Mouse (Mus musculus): Measurements from ENCODE around the gene Dnah17.
A peak's percentile ranks its signal among the peaks of the same experiment; 100 is the strongest.

The Dnah17 gene

DNA sequence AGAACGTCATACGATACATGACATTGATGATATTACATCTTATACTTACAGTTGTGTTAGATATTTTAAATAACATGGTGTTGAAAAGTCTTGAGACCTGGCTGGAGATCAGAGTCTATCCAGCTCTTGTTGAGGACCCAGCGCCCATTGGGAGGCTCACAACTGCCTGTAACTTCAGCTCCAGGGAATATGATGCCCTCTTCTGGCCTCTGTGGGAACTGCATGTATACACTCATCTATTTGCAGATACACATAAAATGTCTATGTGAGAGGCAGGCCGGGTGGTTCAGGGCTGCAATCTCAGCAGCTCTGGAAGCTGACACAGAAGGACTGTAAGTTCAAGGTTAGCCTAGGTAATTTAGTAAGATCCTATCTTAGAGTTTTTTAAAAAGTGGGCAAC is 112.1 kb downstream of the Dnah17 start:
- peak; percentile 31 for DNase-seq (ENCODE audit: low spot score)

DNA sequence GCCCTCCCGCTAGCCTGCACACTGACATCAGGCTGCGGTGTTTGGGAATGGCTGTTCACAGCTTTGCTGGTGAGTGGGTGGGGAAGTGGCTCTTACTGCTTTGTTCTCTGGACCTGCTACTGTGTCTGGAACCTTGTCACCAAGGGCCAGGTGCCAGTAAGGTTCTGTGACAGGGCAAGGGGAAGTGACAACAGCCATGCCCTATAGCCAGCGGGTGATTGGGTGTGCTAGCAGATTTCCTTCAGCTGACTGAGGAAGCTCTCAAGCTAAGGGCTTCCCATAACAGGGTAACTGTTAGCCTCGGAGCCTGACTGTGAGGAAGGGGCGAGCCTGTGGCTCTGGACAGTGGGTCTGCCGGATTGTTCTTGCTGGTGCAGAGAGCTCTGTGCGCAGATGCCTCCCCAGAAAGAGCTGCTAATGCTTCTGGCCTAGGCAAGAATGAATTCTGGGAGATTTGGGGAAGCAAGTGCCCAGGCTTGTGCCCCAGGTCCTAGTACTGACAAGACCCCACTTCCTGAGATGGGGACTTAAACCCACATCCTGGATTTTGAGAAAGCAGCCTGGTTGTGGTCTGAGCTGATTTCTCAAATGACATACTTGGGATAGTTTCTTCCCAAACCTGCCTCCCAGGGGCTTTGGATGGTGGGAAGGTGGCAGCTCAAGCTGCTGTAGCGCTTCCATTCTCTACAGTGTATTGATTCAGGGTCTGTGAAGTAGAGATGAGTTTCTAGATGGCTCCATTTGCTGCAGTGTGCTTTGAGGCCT is 114.9 kb downstream of the Dnah17 start:
- DNase-seq (ENCODE audit: low spot score), result no peak

DNA sequence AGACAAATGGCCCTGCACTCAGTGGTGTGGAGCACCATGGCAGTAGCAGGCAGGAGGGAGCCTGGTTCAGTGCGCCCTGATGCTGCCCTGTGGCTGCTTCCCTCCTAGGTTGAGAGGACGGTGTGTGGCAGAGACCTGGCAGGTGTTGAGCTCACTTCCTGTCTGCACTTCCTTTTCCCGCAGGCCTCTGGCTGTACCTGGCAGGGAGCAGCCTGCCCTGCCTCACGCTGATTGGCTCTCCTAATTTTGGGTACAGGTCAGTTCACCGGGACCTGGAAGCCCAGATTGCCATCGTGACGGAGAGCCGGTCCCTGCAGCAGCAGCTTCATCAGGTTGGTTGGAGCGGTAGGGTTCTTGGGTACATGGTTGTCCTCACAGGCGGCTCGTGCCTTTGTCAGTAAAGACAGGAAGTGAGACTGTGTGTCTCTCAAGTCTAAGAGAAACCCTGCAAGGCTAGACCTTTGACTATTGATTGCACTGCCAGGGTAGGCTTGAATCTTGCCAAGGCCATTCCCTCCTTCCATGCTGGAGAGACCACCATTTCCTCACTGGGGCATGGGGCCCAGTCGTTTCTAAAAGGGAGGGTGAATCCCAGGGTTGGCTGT is 115.9 kb downstream of the Dnah17 start:
- DNase-seq (ENCODE audit: low spot score), result no peak

DNA sequence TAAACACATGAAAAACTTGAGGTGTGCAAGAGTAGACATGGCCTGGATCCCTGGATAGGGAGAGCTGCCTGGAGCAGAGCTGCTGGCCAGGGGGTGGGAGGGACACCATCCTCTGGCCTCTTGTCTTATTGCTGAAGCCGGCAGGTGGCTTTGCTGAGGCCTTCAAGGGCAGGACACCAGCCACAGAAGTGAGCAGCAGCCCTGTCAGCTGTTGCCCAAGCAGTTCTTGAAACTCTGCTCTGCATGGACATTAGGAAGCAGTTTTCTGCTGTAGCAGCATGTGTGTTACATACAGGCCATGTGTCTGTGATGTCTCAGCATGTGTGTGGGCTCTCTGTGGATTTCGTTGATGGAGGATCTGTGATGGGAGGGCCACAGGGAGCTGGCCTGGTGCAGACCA is 117.1 kb downstream of the Dnah17 start:
- no peak for DNase-seq (ENCODE audit: low spot score)

DNA sequence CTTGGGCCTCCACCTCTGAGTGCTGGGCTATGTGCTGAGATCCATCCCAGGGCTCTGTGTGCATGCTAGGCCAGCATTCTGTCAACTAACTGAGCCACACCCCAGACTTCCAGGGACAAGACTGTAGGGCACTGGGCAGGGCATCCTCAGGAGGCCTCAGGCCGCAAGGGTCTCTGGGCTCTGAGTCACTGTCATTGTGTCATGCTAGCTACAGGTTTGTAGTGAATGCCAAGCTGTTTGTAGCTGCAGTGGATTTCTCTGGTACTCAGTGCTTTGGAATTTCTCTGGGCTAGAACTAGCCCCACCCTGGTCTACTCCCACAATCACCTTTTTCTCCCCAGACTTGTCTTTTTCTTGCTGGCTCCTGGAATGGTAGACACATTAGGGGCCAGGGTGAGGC is 117.8 kb downstream of the Dnah17 start:
- DNase-seq (ENCODE audit: low spot score), result no peak

DNA sequence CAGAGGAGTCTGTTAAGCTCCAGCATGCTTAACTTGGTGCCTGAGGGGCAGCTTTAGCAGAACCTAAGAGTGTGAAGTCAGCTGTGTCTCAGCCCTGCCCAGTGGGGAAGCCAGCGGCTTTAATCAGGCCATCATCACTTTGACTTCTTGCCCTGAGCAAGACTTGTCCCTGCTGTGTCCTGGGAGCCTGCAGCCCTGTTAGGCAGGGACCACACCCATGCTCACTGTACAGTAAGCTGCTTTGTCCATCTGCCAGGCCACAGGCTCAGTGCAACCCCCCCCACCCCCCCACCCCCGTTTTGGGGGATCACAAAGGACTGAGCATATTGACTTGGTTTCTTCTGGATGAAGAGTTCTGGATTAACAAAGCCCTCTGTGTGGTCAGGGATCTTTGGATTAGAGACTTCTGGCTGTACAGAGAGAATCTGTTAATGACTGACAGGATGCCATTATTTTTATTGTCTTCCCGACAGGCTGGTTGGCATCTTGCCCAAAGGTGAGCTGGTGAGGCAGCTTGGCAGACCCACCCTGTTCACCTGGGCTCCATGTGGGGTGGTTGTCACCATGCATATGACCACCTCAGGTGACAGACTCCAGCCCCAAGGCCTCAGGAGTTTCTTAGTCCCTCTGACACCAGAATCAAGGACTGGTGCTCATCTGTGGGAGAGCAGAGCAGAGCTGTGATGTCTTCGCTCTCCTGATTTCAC is 120.4 kb downstream of the Dnah17 start:
- no peak for DNase-seq (ENCODE audit: low spot score)

DNA sequence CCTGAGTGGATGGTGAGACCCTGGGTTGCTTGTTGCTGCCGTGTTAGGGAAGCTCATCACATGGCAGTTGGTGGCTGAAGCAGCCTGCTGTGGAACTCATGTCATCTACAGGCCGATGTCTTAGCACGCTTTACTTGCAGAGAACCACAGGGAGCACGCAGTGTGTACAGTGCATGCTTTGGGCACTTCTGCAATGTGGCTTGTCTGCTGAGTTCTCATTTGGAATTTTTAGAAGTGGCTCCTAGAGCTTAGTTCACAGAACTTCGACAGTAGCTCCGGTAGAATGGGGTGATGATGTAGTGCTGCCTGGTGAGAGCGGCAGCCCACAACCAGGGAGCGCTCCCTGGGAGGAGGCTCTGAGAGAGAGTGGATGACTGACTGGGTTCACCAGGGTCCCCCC is 121.6 kb downstream of the Dnah17 start:
- DNase-seq (ENCODE audit: low spot score), result no peak

DNA sequence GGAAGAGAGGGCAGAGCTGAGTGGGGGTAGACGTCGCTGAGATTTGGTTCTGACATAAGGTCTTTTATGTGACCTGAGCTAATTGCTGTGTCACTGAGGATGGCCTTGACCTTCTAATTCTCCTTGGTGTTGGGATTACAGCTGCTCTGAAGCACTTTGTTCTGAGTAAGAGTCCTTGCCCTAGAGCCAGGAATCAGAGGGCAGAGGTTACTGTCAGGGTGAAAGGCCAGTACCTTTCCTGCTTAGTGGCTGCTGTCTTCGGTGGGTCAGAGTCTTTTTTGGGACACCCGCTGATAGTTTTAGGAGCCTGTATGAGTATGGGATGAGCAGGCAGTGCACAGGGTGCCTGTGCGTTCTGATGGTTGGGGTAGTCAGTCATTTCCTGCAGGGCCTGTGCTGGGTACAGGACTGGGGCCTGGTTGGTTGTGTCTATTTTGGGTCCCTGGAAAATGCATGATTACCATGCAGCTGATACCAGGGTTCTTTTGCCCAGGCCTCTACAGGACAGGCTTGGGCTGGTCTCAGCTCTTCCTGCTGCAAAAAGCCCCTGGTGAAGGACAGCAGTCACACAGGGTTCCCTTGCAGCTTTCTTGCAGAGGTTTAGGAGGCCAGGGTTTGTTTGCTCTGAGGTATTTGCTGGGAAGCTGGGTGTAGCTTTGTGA is 122.2 kb downstream of the Dnah17 start:
- DNase-seq (ENCODE audit: low spot score), result peak; percentile 35

DNA sequence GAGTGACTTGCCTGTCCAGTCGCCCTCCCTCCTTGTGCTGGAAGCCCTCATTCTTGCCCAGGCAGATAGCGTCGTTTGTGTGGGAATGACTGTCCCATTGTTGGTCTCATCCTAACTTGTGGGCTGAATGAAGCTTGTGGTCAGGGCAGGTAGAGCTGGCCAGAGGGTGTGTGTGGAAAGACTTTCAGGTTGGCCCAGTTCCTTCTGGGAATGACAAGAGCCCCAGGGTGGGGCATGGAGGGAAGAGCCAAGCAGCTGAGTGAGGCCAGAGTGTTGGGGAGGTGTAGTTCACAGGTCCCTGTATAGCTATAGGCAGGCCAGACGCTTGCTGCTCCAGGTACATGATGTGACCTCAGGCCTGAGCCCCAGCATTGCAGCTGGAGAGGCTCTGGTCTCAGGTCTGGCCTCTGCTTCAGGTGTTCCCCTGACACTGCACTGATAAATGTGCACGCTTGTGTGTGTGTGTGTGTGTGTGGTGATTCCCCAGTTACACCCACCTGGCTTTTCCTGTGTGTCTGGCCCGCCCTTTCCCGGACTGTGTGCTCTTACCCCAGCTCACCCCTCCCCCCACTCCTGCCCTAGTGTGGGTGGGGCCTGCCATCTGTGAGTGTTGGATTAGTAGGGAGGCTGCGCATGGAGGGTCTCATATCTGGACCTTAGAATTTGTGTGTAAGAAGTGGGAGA is 122.8 kb downstream of the Dnah17 start:
- no peak for DNase-seq (ENCODE audit: low spot score)

DNA sequence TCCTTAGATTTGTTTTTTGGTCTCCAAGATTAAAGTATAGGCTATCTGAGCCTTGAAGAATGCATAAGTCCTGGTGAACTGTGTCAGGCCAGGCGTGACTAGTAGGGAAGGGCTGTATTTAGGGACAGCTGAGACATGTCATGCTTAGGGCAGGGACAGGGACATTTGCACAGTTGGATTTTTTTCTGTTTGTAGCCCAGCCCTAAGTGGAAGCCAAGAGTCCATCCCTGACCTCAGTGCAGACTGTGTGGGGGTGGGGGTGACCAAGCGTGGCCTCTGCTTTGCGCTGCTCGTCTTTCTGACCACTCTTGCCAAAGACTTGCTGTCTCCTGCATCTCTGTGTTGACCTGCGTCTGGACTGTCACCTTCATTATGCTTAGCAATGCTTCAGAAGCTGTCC is 126.2 kb downstream of the Dnah17 start:
- no peak for DNase-seq (ENCODE audit: low spot score)

DNA sequence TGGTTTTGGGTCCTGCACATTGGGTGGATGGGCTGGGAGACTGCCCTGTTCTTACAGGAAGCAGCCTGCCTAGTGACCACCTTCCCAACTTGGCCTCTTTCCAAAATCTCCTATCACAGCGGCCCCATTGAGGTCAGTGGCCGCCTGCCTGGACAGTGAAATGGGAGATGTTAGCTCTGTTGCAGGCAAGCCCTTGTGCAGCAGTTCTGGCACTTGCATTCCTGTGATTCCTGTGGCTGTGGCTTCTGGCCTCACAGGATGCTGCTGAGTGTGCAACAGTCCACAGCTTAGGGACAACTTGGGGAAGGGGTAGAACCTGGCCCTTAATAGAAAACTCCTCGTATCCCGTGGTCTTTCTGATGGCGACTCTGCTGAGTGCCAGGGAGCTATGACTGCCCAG is 126.7 kb downstream of the Dnah17 start:
- no peak for DNase-seq (ENCODE audit: low spot score)

DNA sequence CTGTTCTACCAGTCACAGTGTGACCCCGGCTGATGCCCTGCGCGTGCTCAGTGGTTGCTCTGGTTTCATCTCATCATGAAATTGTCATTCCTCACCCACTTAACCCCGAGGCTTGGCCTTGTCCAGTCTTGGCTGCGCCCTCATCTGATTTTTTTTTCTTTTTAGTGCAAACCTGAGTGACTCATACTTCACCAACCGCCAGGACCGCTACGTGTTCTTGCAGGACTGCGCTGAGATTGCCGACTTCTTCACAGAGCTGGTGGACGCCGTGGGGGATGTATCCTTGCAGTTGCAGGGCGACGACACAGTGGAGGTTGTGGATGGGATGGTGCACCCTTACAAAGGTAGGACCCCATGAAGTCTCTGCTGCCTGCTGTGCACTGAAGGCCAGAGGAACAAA is 127.3 kb downstream of the Dnah17 start:
- no peak for DNase-seq (ENCODE audit: low spot score)

DNA sequence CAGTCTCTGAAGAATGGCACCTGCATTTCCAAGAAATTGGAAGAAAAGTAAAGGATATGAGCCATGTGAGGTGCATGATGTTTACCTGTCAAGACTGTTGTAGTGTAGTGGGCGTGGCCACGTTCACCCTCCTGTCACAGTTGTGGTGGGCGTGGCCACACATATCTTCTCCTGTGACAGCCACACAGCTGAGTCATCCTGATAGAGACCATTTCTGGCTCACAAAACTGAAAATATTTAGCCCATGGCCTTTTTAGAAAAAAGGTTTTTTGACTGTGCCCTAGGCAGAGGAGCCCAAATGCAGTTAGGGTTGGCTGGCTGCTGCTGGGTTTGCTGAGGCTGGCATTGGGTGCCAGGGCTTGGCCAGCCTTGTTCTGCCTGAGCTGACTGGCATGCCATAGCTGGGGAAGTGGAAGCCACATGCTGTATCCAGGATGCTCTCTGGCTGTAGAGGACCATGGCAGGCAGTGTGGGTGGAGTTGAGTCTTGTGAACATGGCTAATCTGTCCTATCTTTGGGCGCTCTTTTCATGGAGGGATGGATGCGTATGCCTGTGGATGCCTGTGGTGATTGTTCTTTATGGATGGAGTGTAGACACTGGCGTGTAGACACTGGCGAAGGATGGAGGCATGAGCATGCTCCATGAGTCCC is 129.7 kb downstream of the Dnah17 start:
- no peak for DNase-seq (ENCODE audit: low spot score)

DNA sequence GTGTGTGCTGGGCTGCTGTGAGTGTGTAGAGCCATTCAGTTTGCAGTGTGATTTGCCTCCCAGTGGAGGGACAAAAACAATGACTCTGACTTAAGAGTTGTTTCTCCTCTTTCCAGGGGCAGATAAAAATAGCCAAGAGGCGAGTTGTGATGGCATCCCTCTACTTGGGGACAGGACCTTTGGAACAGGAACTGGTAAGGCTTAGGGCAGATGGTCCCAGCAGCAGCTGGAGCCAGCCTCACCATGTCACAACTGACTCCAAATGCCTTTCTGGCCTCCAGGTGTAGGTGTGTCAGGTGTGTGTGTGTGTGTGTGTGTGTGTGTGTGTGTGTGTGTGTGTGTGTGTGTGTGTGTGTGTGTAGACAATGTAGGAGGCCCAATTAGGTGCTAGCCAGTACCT is 130.4 kb downstream of the Dnah17 start:
- no peak for DNase-seq (ENCODE audit: low spot score)

DNA sequence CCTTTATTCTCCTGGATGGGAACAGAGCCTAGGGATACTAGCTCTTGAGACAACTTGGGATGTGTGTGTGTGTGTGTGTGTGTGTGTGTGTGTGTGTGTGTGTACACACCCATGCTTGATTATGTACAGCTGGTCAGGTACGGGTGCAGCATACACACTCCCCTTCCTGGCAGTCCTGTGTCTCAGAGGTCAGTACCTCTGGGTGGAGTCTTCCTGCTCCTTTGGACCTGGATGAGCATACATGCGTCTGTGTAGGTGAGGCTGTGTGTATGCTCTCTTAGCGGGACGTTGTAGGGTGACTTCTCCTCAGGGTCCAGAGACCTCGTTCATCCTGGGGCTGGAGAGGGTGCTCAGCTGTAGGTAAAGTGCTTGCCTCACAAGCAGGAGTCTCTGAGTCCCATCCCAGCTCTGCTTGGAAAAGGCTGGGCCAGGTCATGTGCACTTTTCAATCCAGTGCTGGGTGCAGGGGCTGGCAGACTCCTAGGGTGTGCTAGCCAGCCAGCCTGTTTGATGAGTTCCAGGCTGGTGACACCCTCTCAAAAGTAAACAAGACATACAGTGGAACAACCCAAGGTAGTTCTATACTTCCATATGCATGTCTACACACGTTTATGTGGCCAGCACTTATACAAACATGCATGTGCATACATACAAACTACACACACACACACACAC is 131.0 kb downstream of the Dnah17 start:
- no peak for DNase-seq (ENCODE audit: low spot score)

DNA sequence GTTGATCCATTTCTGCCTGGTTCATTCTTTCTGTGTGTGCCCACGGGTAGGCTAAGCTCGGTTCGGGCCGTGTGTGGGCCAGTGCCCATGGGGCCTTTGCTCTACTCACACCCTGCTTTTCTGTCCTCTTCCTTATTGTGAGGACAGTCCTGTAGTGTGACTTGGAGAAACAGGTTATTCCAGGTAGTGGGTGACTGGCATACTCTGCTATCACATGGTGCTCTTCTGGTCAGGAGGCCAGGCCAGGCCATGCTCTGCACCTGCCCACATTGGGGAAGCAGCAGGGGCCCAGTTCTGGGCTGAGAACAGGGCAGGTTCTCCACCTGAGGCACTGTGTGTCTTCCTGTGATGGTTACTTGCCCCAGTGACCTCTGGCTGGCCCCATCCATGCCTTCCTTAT is 132.1 kb downstream of the Dnah17 start:
- DNase-seq (ENCODE audit: low spot score), result no peak

DNA sequence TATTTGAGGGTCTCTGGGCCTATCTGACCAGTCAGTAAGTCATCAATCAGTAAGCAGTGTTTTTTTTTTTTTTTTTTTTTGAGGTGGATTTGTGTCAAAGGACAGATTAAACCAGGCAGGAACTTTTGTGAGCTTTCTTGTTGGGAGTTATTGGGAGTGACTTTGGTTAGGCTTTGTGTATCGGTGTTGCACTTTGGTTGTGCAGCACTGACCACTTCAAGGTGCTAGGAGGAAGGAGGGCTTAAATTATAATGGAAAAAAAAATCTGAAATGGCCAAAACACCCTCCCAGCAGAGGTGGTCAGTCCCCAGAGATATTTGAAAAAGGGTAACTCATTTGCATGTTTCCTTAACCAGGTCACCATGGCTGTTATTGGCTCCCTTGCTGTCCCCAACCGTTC is 133.3 kb downstream of the Dnah17 start:
- no peak for DNase-seq (ENCODE audit: low spot score)

DNA sequence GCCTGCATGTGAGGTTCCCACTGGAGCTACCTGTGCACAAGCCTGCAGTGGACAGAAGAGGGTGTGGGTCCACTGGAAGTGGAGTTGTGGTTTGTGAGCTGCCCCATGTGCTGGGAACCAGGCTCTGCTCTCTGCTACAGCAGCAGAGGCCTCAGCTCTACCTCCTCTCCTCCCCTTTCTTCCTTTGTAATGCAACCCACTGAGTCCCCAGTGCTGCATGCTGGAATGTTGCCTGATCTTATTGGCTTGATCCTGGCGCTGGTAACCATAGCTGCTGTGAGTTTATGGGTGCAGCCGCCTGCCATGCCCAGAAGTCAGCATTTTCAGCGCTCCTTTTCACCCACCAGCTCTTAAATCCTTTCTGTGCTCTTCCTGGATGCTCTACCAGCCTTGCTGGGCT is 134.4 kb downstream of the Dnah17 start:
- DNase-seq (ENCODE audit: low spot score), result no peak

DNA sequence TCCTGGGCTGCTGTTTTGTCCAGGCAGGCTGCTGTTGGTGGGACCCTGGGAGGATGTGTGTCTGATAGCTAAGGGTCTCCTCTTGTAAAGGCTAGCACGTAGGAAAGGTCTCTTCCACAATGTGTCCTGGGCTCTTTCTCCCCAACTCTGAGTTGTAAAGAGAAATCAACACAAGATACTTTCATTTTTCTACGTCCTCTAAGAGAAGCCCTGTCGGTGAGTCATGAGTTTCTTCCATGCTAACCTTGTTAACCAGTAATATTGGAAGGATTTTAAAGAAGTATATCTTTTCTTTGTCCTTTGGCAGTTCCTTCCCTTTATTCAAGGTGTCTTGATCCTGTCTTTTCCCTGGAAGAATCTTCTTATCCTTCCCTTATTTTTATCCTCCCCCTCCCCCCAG is 134.8 kb downstream of the Dnah17 start:
- no peak for DNase-seq (ENCODE audit: low spot score)

DNA sequence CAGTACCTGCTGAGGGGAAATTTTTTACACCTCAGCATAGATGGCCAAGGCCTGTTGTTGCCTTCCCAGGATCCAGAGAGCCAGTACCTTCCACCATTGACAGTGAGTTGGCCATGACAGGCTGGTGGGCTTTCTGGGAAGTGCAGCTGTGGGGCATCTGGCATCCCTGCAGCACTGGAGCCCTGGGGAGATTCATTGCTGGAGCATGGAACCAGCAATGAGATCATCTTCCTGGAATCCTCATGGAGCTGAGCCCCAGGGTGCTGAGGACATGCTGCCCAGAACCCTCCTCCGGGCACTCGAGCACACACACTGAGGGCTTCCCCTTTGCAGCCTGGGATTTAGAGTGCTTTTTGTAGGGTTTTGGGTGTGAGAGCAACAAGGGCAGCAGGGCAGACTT is 135.2 kb downstream of the Dnah17 start:
- no peak for DNase-seq (ENCODE audit: low spot score)

Data from embryo, embryonic 10.5 days (tissue).